Mouse (Mus musculus) embryo, embryonic 9.5 days (tissue): ENCODE results near the gene Tppp3.
A peak's percentile ranks its signal among the peaks of the same experiment; 100 is the strongest.

Experiments used
- DNase-seq: peaks from one replicate; pipeline ENCODE4 v3.0.0-alpha.2; 2017; ENCODE audit errors: extremely low spot score

Gene Tppp3

DNA sequence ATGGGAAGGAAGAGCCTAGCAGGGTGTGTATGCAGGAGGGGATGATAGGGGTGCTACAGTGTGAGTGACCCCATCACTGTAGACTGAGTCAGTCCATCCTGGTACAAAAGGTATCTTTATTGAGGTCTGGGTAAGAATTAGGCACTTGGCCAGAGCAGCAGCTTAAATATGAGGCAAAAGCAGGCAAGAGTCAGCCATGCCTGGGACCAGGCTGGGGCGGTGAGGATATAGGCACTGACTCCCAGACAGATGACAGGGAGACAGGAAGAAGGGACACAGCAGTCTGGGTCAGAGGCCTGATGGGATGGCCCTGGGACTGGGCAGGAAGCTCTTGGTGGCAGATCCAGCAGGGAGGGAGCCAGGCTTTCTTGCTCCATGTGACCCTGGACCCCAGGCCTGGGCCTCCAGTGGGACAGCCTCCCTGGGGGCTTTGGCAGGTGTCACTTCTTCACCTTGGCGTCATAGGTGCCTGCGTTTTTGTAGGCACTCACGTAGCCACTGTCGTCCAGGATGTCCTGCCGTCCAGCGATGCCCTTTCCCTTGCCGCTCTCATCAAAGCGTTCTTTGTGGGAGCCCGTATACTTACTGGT is 3.8 kb downstream of the Tppp3 start:
- no peak for DNase-seq

DNA sequence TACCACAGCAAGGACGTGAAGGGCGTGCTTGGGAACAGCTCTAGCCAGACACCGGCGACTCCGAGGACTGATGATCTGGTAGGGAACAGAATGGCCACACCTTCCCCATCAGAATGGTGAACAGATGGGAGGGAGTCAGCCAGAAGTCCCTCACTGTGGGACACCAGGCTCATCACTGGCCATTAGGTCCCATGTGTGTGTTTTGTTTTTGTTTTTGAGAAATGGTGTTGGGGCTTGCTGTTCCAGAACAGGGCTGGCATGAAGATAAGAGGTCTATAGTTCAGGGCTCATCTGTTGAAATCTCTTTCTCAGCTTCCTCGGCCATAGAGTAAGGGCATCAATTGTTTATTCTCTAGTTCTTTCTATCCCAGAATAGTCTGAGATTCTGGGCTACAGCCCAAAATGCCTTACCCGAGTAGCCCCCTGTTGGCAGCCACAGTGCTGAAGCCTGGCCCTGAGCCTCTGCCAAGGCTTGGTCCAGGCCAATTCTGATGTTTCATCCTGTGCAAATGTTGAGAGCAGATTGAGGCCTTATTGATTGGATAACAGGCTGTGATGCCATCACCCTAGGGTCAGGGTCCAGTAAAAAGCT is 4.5 kb downstream of the Tppp3 start:
- DNase-seq: no peak

DNA sequence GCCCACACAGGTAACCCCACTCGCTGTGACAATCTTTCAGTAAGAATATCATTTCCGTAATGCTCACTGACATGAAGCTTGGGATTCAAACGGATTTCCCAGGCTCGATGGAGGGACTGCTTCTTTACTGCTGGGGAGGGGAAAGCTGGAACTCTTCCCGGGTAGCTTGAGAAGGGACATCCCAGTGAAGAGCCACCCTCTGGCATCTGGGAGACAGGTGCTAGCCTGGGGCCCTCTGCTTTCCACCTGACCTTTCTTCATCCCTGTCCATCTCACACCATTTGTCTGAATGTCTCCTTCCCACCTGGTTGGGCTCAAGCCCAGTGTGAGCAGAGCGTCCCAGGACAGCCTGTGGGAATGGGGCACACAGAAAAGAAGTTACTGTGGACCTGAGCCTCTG is 5.1 kb downstream of the Tppp3 start:
- DNase-seq: no peak

DNA sequence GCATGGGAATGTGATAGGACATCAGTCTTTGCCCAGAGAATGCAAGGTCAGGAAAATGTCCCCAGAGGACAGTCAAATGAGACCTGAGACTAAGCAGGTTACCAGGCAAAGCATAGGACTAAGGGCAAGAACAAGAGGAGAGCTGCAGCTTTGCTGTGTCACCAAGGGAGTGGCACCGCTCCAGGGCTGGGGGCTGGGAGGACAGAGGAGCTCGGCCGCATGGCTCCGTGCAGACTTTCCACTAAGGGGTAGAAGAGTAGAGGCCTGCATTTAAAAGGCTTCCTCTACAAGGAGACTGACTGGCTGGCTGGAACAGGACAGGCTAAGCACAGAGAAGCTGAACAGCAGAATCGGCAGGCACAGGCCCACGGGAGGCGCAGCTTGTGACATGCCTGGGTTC is 6.7 kb downstream of the Tppp3 start:
- DNase-seq: no peak

DNA sequence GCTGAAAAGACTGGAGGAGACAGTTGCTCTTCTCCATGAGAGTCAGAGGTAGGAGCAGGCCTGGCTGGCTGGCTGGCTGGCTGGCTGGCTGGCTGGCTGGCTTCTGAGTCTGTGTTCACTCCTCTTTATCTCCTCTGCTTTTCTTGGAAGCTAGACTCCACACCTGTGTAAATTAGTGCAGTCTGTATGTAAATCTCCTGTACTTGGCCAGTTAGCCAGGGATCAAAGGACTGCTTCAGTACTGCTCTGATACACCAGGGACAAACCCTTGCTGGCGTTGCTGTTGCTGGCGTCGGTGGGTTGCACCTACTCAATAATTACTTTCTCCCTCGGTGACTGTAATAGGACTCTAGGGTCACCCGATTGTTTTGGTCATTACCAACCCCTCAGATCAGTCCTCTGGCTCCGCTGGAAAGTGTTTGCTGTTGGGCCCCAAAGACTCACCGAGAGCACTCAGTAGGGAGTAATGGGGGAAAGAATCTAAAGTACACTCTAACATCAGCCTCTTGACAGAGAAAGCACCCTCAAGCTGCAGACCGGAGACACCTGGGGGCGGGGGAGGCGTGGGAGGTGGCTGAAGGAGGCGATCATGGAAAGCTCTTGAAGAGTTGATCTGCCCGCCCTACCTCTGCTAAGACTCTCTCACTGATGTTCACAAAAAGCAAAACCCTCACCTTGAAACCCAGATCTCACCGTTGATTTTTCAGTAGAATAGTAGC is 10.1 kb downstream of the Tppp3 start:
- no peak for DNase-seq

DNA sequence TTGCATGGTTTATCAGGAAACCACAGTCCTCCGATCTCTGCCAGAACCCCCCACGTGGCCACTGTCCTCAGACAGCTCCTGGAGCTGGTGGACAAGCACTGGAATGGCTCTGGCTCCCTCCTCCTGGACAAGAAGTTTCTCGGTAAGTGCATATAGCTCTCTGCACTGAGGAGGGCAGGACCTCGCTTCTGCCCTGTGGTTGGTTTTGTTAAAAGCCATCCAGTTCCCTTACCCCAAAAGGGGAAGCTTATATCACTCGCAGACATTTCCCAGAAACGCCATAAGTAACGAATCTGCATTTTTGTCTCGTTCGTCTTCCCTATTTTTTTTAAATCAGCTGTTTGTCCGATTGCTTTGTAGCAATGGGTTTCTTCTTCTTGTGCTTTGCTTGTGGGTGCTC is 16.1 kb downstream of the Tppp3 start:
- DNase-seq: no peak

DNA sequence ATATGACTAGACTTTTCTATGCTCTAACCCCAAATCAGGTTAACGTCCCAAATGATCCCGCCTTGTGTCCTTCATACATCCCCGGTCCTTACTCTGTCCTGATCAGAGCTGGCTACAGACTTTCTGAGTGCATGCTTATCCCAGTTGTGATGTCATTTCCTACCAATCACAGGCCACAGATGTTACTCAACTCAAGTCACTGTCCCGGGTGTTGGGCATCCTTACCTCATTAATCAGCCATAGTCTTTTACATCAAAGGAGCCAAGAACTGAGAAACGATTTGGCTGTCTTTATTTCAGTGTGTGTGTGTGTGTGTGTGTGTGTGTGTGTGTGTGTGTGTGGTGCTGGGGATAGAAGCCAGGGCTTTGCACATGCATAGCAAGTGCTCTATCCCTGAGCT is 17.2 kb downstream of the Tppp3 start:
- no peak for DNase-seq

DNA sequence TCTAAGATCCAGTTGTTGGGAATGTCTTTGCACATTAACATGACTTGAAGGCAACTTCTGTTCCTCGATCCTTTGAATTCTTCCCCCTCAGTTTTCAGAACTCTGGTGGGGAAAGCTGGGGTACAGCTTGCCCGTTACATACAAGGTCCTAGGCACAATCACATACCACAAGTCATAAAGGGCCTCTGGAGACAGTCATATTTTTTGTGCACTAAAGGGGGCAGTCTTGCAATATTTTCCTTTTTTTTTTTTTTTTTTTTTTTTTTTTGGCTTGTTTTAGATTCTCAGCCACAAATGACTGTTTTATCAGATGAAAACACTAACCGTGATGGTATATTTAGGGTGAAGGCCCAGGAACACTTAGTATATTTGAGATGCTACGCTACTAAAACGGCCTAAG is 18.0 kb downstream of the Tppp3 start:
- DNase-seq: no peak

DNA sequence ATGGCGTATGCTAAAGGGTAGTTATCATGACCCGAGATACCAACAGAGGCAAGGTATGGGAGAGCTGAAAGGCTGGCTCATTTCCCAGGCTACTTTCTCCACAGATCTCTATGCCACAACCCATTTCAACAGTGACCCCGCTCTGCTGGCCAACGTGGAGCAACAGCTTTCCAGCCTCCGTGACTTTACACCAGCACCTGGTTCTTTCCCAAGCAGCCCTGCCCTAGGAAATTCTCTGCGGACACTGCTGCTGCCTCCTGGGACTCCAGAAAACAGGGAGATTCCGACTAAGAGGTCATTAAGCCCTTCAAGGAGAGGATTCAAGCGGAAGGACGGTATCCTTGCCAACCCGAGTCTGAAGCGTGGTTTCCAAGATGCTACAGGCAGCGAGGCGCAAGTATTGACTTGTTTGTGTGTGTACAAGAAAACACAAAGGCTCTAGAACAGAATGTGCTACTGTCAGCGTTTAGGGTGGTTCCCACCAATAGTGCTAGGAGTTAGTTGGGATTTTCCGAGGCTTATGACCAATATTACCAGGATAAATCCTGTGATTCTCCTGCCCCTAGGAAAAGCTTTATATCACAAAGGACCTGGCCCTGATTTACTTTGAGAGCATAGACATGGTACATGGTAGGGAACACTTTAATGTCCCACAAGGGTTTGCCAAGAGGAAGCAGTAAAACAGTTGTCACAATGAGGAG is 19.3 kb downstream of the Tppp3 start:
- no peak for DNase-seq

DNA sequence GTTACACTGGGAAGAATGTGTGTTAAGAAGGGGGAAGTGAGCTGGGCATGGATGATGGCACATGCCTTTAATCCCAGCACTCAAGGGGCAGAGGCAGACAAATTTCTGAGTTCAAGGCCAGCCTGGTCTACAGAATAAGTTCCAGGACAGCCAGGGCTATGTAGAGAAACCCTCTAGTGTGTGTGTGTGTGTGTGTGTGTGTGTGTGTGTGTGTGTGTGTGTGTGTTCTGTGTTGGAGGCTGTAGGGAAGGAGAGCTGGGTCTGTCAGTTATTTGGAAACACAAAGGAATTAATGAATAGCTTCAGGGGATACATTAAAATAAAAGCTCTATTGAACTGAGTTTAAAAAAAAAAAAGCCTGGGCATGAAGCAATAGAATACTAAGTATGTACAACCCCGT is 20.3 kb downstream of the Tppp3 start:
- DNase-seq: no peak

DNA sequence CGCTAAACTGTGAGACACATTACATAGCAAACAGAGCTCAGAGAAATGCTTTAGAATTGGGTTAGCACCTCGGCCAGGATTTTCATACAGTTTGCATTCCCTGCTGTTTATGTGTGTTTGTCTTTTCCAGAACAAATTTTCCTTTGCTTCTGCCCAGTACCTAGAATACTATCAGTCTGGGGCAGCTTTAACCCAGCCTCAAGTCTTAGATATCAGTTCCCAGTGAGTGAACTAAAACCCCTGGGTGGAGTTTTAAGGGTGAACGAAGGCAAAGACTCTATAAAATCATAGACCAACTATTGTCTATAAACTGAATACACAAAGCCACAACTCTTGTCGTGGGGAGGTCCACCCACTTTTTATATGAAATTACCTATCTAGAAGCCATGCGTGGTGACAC is 22.7 kb downstream of the Tppp3 start:
- DNase-seq: no peak

DNA sequence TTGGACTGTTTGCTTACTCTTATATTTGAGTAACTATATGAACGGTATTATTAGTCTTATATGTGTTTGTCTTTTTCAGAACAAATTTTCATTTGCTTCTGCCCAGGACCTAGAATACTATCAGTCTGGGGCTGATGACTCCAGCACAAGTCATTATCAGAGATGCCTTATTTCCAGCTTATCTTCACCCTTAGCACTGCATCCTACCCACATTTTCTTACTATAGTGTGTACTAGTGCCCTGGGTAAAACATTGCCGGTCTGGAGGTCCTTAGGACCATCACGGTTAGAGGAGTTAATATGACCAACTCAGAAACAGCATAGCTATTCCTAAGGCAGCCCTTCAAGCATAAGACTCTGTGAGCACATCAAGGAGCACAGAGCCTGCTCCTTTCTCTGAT is 23.1 kb downstream of the Tppp3 start:
- DNase-seq: no peak

DNA sequence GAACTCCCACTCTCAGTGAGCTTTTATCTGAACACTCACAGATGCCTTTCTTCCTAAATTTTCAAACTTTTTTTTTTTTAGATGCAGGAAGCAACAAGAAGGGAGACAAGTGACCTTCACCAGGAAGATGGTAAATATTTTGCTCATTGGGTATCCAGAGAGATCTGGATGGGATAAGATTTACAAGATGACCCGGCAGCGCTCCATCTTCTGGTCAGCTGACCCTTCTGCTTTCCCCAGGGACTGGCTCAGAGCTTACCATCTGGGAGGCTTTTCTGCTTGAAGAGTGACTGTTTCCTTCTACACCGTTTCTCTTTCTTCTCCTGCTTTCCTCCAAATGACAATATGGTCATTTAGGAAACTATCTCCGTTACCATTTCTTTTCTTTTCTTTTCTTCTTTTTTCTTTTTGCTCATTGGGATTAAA is 25.2 kb downstream of the Tppp3 start:
- DNase-seq: peak; percentile 73

DNA sequence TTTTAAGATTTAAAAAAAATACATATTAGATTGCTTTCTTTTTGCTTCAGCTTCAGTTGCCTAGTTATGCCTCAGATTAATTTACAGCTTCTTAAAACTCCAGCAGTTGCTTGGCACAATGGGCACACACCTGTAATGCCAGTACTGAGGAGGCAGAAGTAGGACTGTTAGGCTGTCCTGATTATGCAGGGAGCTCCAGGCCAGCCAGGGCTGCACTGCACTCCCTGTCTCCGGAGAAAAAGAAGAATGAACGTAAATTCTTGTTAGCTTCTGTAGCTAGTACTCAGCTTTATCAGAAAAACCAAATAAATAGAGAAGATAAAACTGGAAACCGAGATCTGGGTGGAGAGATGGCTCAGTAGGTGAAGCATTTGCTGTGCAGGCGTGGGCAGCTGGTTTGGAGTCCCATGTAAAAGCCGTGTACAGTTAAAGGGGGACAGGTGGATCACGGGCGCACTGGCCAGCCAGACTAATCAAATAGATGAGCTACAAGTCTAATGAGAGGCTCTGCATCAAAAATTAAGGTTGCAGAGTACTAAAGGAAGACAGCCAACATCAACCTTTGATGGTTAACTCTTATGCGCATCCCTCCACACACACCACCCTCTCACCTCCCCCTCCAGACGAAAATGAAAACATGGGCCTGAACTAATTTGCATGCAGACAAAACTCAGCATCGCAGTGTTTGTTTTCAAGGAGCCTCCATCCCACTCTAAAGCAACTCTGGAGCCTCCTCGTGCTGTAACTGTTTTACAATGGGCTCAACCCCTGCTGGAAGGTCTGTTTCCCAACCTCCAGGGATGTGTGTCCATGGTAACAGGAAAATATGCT is 25.8 kb downstream of the Tppp3 start:
- no peak for DNase-seq

DNA sequence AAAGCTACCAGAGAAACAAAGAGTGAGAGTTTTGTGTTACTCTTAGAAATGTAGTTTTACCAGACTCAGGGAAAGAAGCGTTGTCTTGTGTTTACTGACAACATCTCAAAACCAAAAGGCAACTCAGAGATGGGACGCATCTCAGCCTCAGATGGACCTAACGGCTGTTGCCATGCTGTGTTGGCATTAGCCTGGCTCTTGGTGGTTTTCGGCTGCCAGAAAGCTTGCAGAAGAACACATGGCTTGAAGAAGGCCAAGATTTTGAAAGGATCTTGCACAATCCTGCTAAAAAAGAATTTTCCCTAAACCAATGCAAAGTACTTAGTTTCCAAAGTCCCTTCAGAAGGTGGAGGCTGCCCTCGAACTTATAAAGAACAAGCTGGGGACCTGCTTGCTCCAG is 28.7 kb downstream of the Tppp3 start:
- no peak for DNase-seq

DNA sequence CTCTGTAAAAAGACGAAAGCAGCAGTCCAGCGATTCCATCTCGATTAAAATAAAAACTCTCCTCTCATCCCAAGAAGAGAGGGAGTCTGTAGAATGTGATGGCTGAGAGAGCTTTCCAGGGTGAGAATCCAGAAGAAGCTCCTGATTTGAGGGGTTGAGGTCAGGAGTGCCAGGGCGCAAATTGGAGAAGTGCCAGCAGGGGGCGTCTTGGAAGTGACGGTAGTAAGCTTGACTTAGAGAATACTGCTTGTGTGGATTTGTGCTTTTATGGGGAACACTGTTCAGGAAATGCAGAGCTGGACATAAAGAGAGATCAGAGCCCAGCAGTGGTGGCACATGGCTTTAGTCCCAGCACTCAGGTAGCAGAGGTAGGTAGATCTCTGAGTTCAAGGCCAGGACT is 29.9 kb downstream of the Tppp3 start:
- DNase-seq: peak; percentile 77

DNA sequence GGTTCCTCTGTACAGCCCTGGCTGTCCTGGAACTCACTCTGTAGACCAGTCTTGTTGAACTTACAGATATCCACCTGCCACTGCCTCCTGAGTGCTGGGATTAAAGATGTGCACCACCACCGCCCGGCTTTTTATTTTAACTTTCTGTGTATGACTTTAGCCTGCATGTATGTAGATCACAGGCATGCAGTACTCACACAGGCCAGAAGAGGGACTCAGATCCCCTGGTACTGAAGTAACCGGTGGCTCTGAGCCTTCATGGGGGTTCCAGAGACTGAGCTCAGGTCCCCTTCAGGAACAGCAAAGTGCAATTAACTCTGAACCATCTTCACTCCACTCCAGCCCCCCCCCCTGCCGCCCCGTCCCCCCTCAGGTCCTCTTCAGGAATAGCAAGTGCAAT is 32.5 kb downstream of the Tppp3 start:
- DNase-seq: peak; percentile 45

DNA sequence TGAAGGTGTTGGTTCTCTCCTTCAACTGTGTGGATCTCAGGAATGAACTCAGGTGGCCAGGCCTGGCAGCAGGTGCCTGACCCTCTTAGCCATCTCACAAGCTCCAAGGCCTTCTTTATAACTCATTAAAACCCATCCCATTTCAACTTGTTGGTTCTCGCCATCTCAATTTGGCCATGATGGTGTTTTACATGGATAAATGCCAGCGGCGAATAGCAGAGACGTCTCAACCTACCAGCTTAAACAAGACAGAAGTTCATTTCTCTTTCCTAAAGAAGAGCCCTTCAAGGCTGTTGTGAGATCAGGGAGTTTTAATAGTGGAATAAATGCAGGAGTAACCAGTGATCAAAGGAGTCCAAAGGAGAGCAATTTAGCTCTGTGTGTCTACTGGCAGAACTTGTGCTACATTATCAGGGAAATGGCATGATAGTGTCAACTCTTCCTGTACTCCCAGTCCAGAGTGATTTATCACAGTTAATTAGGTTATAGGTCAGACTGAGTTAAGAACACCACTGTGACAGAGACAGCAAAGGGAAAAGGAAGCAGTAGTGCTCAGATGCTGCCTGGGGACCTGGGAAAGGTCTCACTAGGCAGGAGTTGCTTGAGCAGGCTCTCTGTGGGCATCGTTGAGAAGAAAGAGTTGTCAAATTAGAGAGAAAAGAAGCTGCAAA is 34.1 kb downstream of the Tppp3 start:
- no peak for DNase-seq

DNA sequence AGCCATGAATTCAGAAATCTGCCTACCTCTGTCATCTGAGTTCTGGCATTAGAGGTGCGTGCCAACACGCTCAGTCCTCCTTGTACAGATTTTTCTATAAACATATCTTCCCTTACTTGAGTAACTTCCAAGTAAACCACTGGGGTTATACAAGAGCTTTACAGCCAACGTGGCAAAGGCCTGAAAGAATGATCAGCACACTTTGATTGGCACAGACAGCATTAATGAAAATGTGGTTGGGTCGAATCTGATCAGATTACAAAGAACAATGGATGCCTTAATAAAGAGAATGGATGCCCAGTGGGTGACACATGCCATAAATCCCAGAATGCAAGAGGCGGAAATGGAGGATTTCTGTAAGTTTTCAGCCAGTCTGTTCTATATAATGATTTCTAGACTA is 35.1 kb downstream of the Tppp3 start:
- no peak for DNase-seq

DNA sequence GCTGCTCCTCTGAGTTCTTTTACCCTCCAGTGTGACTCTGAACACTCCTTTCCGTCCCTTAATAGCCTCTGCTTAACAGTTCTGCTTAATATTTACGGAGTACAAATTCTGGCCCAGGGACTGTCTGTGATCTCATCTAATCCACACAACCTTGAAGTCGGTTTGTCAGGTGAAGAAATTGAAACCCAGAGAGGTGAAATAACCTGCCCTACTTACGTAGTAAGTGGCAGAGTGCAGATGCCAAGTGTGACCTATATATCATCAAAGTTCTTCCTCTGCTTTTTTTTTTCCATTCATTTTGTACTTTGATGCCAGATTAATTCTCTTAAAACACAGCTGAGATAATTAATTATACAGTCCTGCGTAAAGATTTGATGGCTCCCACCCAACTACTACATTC is 37.2 kb downstream of the Tppp3 start:
- no peak for DNase-seq

DNA sequence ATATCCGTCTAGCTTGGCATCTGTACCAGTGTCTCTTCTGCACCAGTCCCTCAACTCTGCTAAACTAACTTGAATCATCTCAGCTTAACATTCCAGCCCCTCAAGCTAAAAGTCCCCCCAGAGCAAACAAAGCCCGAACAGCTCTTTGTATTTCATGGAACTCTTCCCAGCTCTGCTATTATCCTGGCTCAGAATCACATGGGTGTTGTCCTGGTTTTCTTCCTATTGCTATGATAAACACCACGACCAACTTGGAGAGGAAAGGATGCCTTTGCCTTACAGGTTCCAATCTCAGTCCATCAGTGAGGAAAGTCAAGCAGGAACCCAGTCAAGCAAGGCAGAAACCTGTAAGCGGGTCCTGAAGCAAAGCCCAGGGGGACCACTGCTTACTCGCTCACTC is 37.8 kb downstream of the Tppp3 start:
- no peak for DNase-seq

DNA sequence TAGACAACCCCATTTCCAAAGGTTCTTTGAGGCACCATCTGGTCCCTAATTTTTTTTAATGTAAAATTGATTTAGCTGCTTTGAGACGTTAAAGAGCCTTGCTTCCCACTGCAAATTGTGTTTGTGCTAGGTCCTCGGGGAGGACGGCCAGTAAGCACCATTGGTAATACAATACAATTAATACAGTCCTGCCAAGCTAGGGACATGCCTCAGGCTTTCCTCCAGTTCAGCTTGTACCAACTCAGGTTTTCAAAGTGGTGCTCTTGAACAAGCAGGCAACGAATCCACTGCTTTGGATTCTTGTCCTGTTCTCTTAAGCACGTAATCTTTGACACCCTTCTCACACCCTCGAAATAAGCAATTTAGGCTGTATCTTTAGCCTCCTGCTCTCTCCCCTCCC is 38.3 kb downstream of the Tppp3 start:
- DNase-seq: no peak
